Mouse (Mus musculus): Measurements from ENCODE around the gene Slc5a5. TPM values are rescaled to one million over a fixed set of nuclear protein-coding genes. Genes with fewer than 3 reads are reported as not detected.

Gene Slc5a5
- polyA plus RNA-seq, 1 experiment from 2014 or later: 0.50 TPM

DNA sequence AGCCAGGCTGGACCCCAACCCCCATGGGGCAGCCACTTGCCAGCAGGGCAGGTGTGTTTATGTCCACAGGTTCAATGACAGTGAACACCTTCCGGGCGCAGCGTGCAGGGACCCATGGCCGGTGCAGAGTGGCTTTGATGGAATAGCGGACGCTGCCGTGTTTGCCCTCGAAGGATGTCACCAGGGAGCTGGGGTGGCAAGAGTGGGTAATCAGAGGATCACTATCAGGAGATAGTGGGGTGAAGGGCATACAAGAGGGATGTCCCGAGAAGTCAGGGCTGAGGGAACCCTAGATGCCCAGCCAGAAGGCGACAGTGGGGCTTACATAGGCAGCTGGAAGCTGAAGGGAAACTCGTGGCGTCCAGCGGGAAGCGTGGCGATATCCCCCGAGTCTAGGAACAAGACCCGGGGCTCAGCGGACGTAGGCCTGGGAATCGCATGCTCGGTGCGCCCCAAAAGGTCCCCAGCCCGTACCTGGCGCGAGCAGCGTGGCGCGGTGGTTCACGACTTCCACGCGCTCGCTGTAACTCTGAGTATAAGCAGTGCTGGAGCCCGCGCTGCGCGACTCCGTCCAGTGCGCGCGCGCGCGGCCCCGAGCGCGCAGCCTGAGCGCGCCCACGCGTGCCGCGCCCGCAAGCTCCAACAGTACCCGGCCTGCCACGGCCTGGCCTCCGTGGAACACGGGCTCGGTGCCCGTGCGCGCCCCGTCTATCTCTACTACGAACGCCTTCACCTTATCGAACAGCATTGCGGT lies 53.7 kb downstream of the Slc5a5 start:
- Histone ChIP-seq H3K9ac (peak overlapping the region; percentile 77), H3K27ac (peak overlapping the region; percentile 78), H3K36me3 (ENCODE audit: poor library complexity, severe bottlenecking) (peaks cover 21% of the 10 kb centered on the region), H3K27me3 (0 out of 2 replicates have a peak, but pooled peaks cover 4% of the 10 kb centered on the region), H3K4me1 (peaks cover 19% of the 10 kb centered on the region), H3K4me3 (peak overlapping the region; percentile 68), H3K9me3 (replicated peaks) (no peaks in the 10 kb centered on the region), H3K4me2 (peak overlapping the region; percentile 80)
- WGBS: 2% methylated on average over 64 of the region's 66 CpGs
- peak; percentile 42 for ATAC-seq

GRCm38 (mm10) chr8:70836666-70837065 lies 55.9 kb downstream of the Slc5a5 start:
- H3K27me3 ChIP-seq: no peaks in the 10 kb centered on the region
- H3K9me3 ChIP-seq (replicated peaks): no peaks in the 10 kb centered on the region
- ATAC-seq: no peak
- H3K4me2 ChIP-seq: no peak overlapping the region
- H3K9ac ChIP-seq: no peak overlapping the region
- 89% methylated on average over 12 of the region's 12 CpGs for WGBS
- H3K4me1 ChIP-seq: peaks cover 31% of the 10 kb centered on the region
- no peak overlapping the region for H3K4me3 ChIP-seq
- H3K36me3 ChIP-seq (ENCODE audit: poor library complexity, severe bottlenecking): peaks cover 21% of the 10 kb centered on the region
- H3K27ac ChIP-seq: no peak overlapping the region

DNA sequence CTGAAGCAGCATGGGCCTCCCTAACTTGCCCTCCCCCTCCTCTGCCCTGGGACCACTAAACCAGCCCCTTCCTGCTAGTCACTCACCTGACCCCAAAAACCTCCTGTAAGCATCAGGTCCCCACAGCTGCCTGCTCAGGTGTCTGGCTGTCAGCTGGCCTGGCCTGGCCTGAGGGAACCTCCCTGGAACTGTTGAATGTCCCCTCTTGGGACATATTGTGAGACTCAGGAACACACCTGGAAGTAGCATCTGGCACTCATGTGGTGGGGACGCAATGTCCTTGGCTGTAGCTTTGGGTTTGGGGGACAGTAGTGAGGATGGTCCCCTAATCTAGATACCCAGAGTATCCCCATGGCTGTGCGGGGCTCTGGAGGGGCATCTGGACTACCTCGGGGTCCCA lies 58.5 kb downstream of the Slc5a5 start:
- Histone ChIP-seq H3K4me1 (peaks cover 20% of the 10 kb centered on the region), H3K27ac (no peak overlapping the region), H3K27me3 (no peaks in the 10 kb centered on the region), H3K36me3 (ENCODE audit: poor library complexity, severe bottlenecking) (peaks cover 21% of the 10 kb centered on the region), H3K4me2 (no peak overlapping the region), H3K4me3 (no peak overlapping the region), H3K9ac (no peak overlapping the region), H3K9me3 (replicated peaks) (no peaks in the 10 kb centered on the region)
- 93% methylated on average over 3 of the region's 3 CpGs for whole genome bisulfite sequencing
- ATAC-seq: no peak

GRCm38 (mm10) chr8:70833520-70833919 lies 59.0 kb downstream of the Slc5a5 start:
- Histone ChIP-seq H3K4me1 (peaks cover 14% of the 10 kb centered on the region), H3K4me2 (no peak overlapping the region), H3K4me3 (no peak overlapping the region), H3K27ac (no peak overlapping the region), H3K9ac (peak overlapping the region; percentile 13; the same call in 1 of the 2 replicates), H3K36me3 (ENCODE audit: poor library complexity, severe bottlenecking) (peaks cover 21% of the 10 kb centered on the region), H3K27me3 (no peaks in the 10 kb centered on the region), H3K9me3 (replicated peaks) (no peaks in the 10 kb centered on the region)
- WGBS: 58% methylated on average over 15 of the region's 15 CpGs
- 0 out of 2 replicates have a peak, but pooled peaks have one; percentile 12 for ATAC-seq

GRCm38 (mm10) chr8:70833018-70833482 lies 59.5 kb downstream of the Slc5a5 start:
- Histone ChIP-seq H3K4me2 (no peak overlapping the region), H3K4me1 (peaks cover 12% of the 10 kb centered on the region), H3K36me3 (ENCODE audit: poor library complexity, severe bottlenecking) (peaks cover 21% of the 10 kb centered on the region), H3K4me3 (no peak overlapping the region), H3K9ac (peak overlapping the region; percentile 13; the same call in 1 of the 2 replicates), H3K27ac (no peak overlapping the region; the same call in 1 of the 2 replicates), H3K9me3 (replicated peaks) (no peaks in the 10 kb centered on the region), H3K27me3 (no peaks in the 10 kb centered on the region)
- 62% methylated on average over 9 of the region's 9 CpGs for WGBS
- no peak for ATAC-seq

MicroRNAs within 50 kb of the gene (microRNA counts, 519-probe panel; counts per million panel counts)
- microRNA mmu-miR-1969: 177 counts per million, percentile 53 among the panel's probes with 10 or more counts

Small RNAs within 50 kb of the gene (microRNA-seq; reads per million reads assigned to microRNA genes)
- gene Mir1969: 6.2 reads per million, percentile 18 among the genes with 10 or more reads in this experiment
- gene Mir7067: not detected

Other genes starting within 250 kb of the Slc5a5 start
- 64.6 and 80.8 TPM in 2 replicates for gene Pgpep1, start 232.4 kb downstream of the Slc5a5 start, polyA plus RNA-seq (2015; fragmentation: Nextera tagmentation; extraction: Ambion mirVana)
- gene Lsm4, start 219.5 kb downstream of the Slc5a5 start, polyA plus RNA-seq (2015; fragmentation: Nextera tagmentation; extraction: Ambion mirVana): 238 and 239 TPM in 2 replicates
- 58.6 and 68.8 TPM in 2 replicates for gene Jund, start 193.8 kb downstream of the Slc5a5 start, polyA plus RNA-seq (2015; fragmentation: Nextera tagmentation; extraction: Ambion mirVana)
- 0.05 and 0.11 TPM in 2 replicates for gene Iqcn, start 189.3 kb downstream of the Slc5a5 start, polyA plus RNA-seq (2015; fragmentation: Nextera tagmentation; extraction: Ambion mirVana)
- gene Gm3336, start 174.2 kb downstream of the Slc5a5 start, polyA plus RNA-seq (2015; fragmentation: Nextera tagmentation; extraction: Ambion mirVana): not detected in 2 replicates
- 0.10 TPM in 1 of 2 replicates, not detected in the other for gene Pde4c, start 169.0 kb downstream of the Slc5a5 start, polyA plus RNA-seq (2015; fragmentation: Nextera tagmentation; extraction: Ambion mirVana)
- gene Rab3a, start 138.1 kb downstream of the Slc5a5 start, polyA plus RNA-seq (2015; fragmentation: Nextera tagmentation; extraction: Ambion mirVana): 180 and 188 TPM in 2 replicates
- 44.8 and 48.0 TPM in 2 replicates for gene Mpv17l2, start 131.8 kb downstream of the Slc5a5 start, polyA plus RNA-seq (2015; fragmentation: Nextera tagmentation; extraction: Ambion mirVana)
- gene Pik3r2, start 116.0 kb downstream of the Slc5a5 start, polyA plus RNA-seq (2015; fragmentation: Nextera tagmentation; extraction: Ambion mirVana): 84.3 and 84.6 TPM in 2 replicates
- gene Mast3, start 87.7 kb downstream of the Slc5a5 start, polyA plus RNA-seq (2015; fragmentation: Nextera tagmentation; extraction: Ambion mirVana): 15.8 and 16.0 TPM in 2 replicates
- gene Il12rb1, start 84.3 kb downstream of the Slc5a5 start, polyA plus RNA-seq (2015; fragmentation: Nextera tagmentation; extraction: Ambion mirVana): 0.09 TPM in 1 of 2 replicates, not detected in the other
- gene Arrdc2, start 53.0 kb downstream of the Slc5a5 start, polyA plus RNA-seq (2015; fragmentation: Nextera tagmentation; extraction: Ambion mirVana): 5.6 and 5.7 TPM in 2 replicates
- gene Kcnn1, start 29.5 kb downstream of the Slc5a5 start, polyA plus RNA-seq (2015; fragmentation: Nextera tagmentation; extraction: Ambion mirVana): 11.2 and 13.5 TPM in 2 replicates
- 169 and 179 TPM in 2 replicates for gene Ccdc124, start 18.8 kb downstream of the Slc5a5 start, polyA plus RNA-seq (2015; fragmentation: Nextera tagmentation; extraction: Ambion mirVana)
- 3,255 and 3,517 TPM in 2 replicates for gene Rpl18a, start 4.7 kb upstream of the Slc5a5 start, polyA plus RNA-seq (2015; fragmentation: Nextera tagmentation; extraction: Ambion mirVana)
- 57.0 and 58.2 TPM in 2 replicates for gene Map1s, start 13.2 kb upstream of the Slc5a5 start, polyA plus RNA-seq (2015; fragmentation: Nextera tagmentation; extraction: Ambion mirVana)

Data from forebrain, embryonic 13.5 days (tissue).